Mouse (Mus musculus): ENCODE measurements around the gene Gm19426. TPM values are rescaled to one million over a fixed set of nuclear protein-coding genes. Genes with fewer than 3 reads are reported as not detected.

Gm19426 gene
- total RNA-seq, 2 experiments from 2014 or later, result 1.8 to 2.2 TPM

Small RNA genes lying within 50 kb of the gene (microRNA-seq; reads per million reads assigned to microRNA genes)
- 1,768 to 2,010 reads per million in 2 experiments for gene Mir130a

Other genes with a start within 250 kb of the Gm19426 start
- gene Ctnnd1, start 92.9 kb downstream of the Gm19426 start, total RNA-seq (2021), result 10 to 100 TPM; 46.1 to 59.1 TPM
- gene Btbd18, start 84.6 kb downstream of the Gm19426 start, total RNA-seq (2021), result not detected
- 10 to 100 TPM; 30.3 to 31.5 TPM for gene Selenoh, start 72.9 kb downstream of the Gm19426 start, total RNA-seq (2021)
- gene Gm28635, start 65.6 kb downstream of the Gm19426 start, total RNA-seq (2021), result 1 to 10 TPM in 1 of 2 experiments, not detected in 1; 1.1 TPM
- gene Med19, start 65.3 kb downstream of the Gm19426 start, total RNA-seq (2021), result 10 to 100 TPM; 31.3 to 33.3 TPM
- 100 to 1,000 TPM; 217 to 249 TPM for gene Tmx2, start 64.5 kb downstream of the Gm19426 start, total RNA-seq (2021)
- 10 to 100 TPM; 37.3 to 37.7 TPM for gene Zdhhc5, start 28.5 kb downstream of the Gm19426 start, total RNA-seq (2021)
- 1 to 10 TPM; 8.1 to 8.7 TPM for gene Clp1, start 16.3 kb downstream of the Gm19426 start, total RNA-seq (2021)
- gene Ypel4, start 9.6 kb downstream of the Gm19426 start, total RNA-seq (2021), result 10 to 100 TPM; 60.0 to 67.5 TPM
- 1 to 10 TPM; 5.7 to 7.4 TPM for gene Serping1, start 31.8 kb upstream of the Gm19426 start, total RNA-seq (2021)
- gene Ube2l6, start 55.2 kb upstream of the Gm19426 start, total RNA-seq (2021), result 1 to 10 TPM; 3.9 to 4.3 TPM
- gene Smtnl1, start 79.0 kb upstream of the Gm19426 start, total RNA-seq (2021), result not detected
- 10 to 100 TPM; 58.0 to 60.3 TPM for gene Timm10, start 83.3 kb upstream of the Gm19426 start, total RNA-seq (2021)
- gene Slc43a1, start 95.2 kb upstream of the Gm19426 start, total RNA-seq (2021), result under 1 TPM; 0.30 to 0.35 TPM
- gene Rtn4rl2, start 143.1 kb upstream of the Gm19426 start, total RNA-seq (2021), result 10 to 100 TPM; 92.3 to 94.5 TPM
- gene Slc43a3, start 192.9 kb upstream of the Gm19426 start, total RNA-seq (2021), result under 1 TPM; 0.82 to 0.98 TPM
- gene Prg2, start 236.8 kb upstream of the Gm19426 start, total RNA-seq (2021), result not detected
- not detected for gene Prg3, start 244.6 kb upstream of the Gm19426 start, total RNA-seq (2021)